Mouse (Mus musculus): Measurements from ENCODE around the gene Afmid. TPM values are rescaled to one million over a fixed set of nuclear protein-coding genes. Genes with fewer than 3 reads are reported as not detected.

Gene Afmid
- polyA plus RNA-seq, 1 experiment from 2014 or later, result 9.6 TPM

DNA sequence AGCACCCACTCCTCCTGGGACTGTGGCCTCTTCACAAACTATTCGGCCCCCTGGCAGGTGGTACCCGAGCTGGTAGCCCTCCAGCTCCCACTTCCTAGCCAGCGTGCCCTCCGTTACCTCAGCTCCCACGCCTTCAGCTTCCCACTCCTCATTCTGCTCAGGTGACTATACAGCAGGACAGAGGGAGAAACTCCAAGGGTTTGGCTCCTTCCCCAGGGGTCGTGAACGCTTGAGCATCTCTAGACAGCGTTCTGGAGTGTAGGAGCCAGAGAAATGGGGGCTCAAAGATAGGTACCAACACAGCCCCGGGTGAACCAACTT lies 34.3 kb upstream of the Afmid start:
- Histone ChIP-seq H3K27me3 (replicated peaks; ENCODE audit: control insufficient read depth, insufficient read depth, low read length) (no peaks in the 10 kb centered on the region), H3K4me2 (ENCODE audit: low read depth, low read length) (peak overlapping the region; percentile 68), H3K4me1 (ENCODE audit: control insufficient read depth, insufficient read depth, low read length) (peaks cover 12% of the 10 kb centered on the region), H3K9me3 (ENCODE audit: control insufficient read depth, low read length) (no peaks in the 10 kb centered on the region), H3K9ac (ENCODE audit: low read depth, low read length) (peak overlapping the region; percentile 70), H3K27ac (ENCODE audit: low read length) (peak overlapping the region; percentile 90), H3K36me3 (ENCODE audit: control insufficient read depth, insufficient read depth, low read length) (no peaks in the 10 kb centered on the region), H3K4me3 (ENCODE audit: low read length) (peak overlapping the region; percentile 44)
- WGBS, result 86% methylated on average over 9 of the region's 9 CpGs
- no peak for ATAC-seq

GRCm38 (mm10) chr11:117792281-117792888 lies 33.3 kb upstream of the Afmid start:
- peak overlapping the region; percentile 42 for H3K4me3 ChIP-seq (ENCODE audit: low read length)
- no peaks in the 10 kb centered on the region for H3K9me3 ChIP-seq (ENCODE audit: control insufficient read depth, low read length)
- peaks cover 12% of the 10 kb centered on the region for H3K4me1 ChIP-seq (ENCODE audit: control insufficient read depth, insufficient read depth, low read length)
- no peaks in the 10 kb centered on the region for H3K36me3 ChIP-seq (ENCODE audit: control insufficient read depth, insufficient read depth, low read length)
- ATAC-seq, result peak; percentile 80
- H3K9ac ChIP-seq (ENCODE audit: low read depth, low read length), result peak overlapping the region; percentile 65
- H3K27ac ChIP-seq (ENCODE audit: low read length), result peak overlapping the region; percentile 90
- 10% methylated on average over 22 of the region's 22 CpGs for WGBS
- H3K27me3 ChIP-seq (replicated peaks; ENCODE audit: control insufficient read depth, insufficient read depth, low read length), result no peaks in the 10 kb centered on the region
- H3K4me2 ChIP-seq (ENCODE audit: low read depth, low read length), result peak overlapping the region; percentile 68

GRCm38 (mm10) chr11:117794035-117794551 lies 31.6 kb upstream of the Afmid start:
- no peak for ATAC-seq
- no peak overlapping the region for H3K27ac ChIP-seq (ENCODE audit: low read length)

GRCm38 (mm10) chr11:117796954-117797353 lies 28.8 kb upstream of the Afmid start:
- 42% methylated on average over 5 of the region's 5 CpGs for WGBS

More at GRCm38 (mm10) chr11:117794035-117794551, 31.6 kb upstream of the Afmid start:
- no peaks in the 10 kb centered on the region for H3K9me3 ChIP-seq (ENCODE audit: control insufficient read depth, low read length)
- no peak overlapping the region for H3K4me3 ChIP-seq (ENCODE audit: low read length)
- H3K36me3 ChIP-seq (ENCODE audit: control insufficient read depth, insufficient read depth, low read length), result no peaks in the 10 kb centered on the region
- no peaks in the 10 kb centered on the region for H3K27me3 ChIP-seq (replicated peaks; ENCODE audit: control insufficient read depth, insufficient read depth, low read length)
- no peak overlapping the region for H3K9ac ChIP-seq (ENCODE audit: low read depth, low read length)
- H3K4me1 ChIP-seq (ENCODE audit: control insufficient read depth, insufficient read depth, low read length), result peaks cover 23% of the 10 kb centered on the region
- WGBS, result 62% methylated on average over 4 of the region's 4 CpGs
- H3K4me2 ChIP-seq (ENCODE audit: low read depth, low read length), result no peak overlapping the region

DNA sequence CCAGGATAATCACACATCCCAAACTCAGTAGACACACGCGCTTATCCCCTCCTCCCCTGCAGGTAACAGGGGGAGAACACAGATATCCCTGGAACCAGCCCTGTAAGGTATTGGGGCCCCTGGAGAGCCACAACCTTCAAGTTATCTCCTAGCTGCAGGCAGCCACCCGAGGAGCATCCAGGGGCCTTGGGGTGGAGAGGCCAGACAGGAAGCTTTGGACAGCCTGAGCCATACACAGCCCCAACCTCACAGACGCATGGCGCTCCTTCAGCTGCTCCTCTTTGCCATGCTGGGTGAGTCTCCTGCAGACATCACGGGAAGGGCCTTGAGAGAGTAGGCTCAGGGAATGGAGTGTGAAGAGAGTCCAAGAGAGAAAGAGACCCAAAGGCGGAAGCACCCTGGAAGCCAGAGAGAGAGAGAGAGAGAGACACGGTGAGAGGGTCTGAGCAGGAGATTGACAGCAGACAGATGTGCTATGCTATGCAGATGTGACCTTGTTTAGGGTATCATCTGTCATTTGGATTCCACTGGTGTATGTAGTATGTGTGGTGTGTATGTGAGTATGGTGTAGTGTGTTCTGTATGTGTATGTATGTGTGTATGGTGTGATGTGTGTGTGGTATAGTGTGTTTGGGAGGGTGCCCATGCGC lies 28.1 kb upstream of the Afmid start, which contains the start of gene 6030468B19Rik:
Gene 6030468B19Rik, plus strand, starts transcription at position 150 of the 649 bp plus-strand sequence.
- 52% methylated on average over 9 of the region's 9 CpGs for WGBS
- H3K9me3 ChIP-seq (ENCODE audit: control insufficient read depth, low read length), result no peaks in the 10 kb centered on the region
- H3K36me3 ChIP-seq (ENCODE audit: control insufficient read depth, insufficient read depth, low read length), result no peaks in the 10 kb centered on the region
- no peak within 1 kb of the TSS for H3K4me3 ChIP-seq (ENCODE audit: low read length)
- no peak within 1 kb of the TSS for H3K4me2 ChIP-seq (ENCODE audit: low read depth, low read length)
- H3K9ac ChIP-seq (ENCODE audit: low read depth, low read length), result peak within 1 kb of the TSS; percentile 33; the same call in 1 of the 2 replicates
- no peak within 1 kb of the TSS for H3K27ac ChIP-seq (ENCODE audit: low read length)
- peak; percentile 81 for ATAC-seq
- H3K4me1 ChIP-seq (ENCODE audit: control insufficient read depth, insufficient read depth, low read length), result peaks cover 18% of the 10 kb centered on the region
- H3K27me3 ChIP-seq (replicated peaks; ENCODE audit: control insufficient read depth, insufficient read depth, low read length), result no peaks in the 10 kb centered on the region

More at GRCm38 (mm10) chr11:117796954-117797353, 28.8 kb upstream of the Afmid start:
- Histone ChIP-seq H3K4me3 (ENCODE audit: low read length) (no peak overlapping the region), H3K9ac (ENCODE audit: low read depth, low read length) (no peak overlapping the region), H3K9me3 (ENCODE audit: control insufficient read depth, low read length) (no peaks in the 10 kb centered on the region), H3K4me1 (ENCODE audit: control insufficient read depth, insufficient read depth, low read length) (peaks cover 23% of the 10 kb centered on the region), H3K27me3 (replicated peaks; ENCODE audit: control insufficient read depth, insufficient read depth, low read length) (no peaks in the 10 kb centered on the region), H3K36me3 (ENCODE audit: control insufficient read depth, insufficient read depth, low read length) (no peaks in the 10 kb centered on the region), H3K4me2 (ENCODE audit: low read depth, low read length) (no peak overlapping the region), H3K27ac (ENCODE audit: low read length) (no peak overlapping the region)
- ATAC-seq, result no peak

GRCm38 (mm10) chr11:117798160-117798541 lies 27.6 kb upstream of the Afmid start:
- Histone ChIP-seq H3K4me1 (ENCODE audit: control insufficient read depth, insufficient read depth, low read length) (peaks cover 18% of the 10 kb centered on the region), H3K4me2 (ENCODE audit: low read depth, low read length) (no peak overlapping the region), H3K9ac (ENCODE audit: low read depth, low read length) (peak overlapping the region; percentile 33; the same call in 1 of the 2 replicates), H3K9me3 (ENCODE audit: control insufficient read depth, low read length) (no peaks in the 10 kb centered on the region), H3K27ac (ENCODE audit: low read length) (no peak overlapping the region), H3K36me3 (ENCODE audit: control insufficient read depth, insufficient read depth, low read length) (no peaks in the 10 kb centered on the region), H3K27me3 (replicated peaks; ENCODE audit: control insufficient read depth, insufficient read depth, low read length) (no peaks in the 10 kb centered on the region), H3K4me3 (ENCODE audit: low read length) (no peak overlapping the region)
- peak; percentile 22; the same call in 1 of the 2 replicates for ATAC-seq
- 16% methylated on average over 2 of the region's 2 CpGs for WGBS

DNA sequence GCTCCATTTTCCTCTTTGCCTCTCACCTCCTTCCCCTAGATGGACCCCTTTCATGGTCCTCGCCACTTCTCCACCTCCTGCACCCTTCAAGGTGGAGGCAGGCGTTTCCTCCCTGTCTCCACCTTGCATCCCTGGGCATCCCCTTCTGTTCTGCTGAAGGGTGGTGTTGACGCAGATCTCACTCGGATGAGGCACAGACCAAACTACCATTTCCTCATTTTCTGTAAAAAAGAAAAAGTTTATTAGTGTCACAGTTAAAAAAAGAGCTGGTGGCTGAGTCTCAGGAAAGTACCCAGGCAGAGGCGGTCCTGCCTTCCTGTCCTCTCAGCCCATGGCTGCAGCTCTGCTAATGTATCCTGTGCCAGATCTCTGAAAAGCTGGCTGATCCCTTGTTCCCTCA lies 26.6 kb upstream of the Afmid start:
- no peaks in the 10 kb centered on the region for H3K36me3 ChIP-seq (ENCODE audit: control insufficient read depth, insufficient read depth, low read length)
- no peak overlapping the region for H3K9ac ChIP-seq (ENCODE audit: low read depth, low read length)
- no peak overlapping the region for H3K4me3 ChIP-seq (ENCODE audit: low read length)
- H3K27ac ChIP-seq (ENCODE audit: low read length), result no peak overlapping the region
- peaks cover 15% of the 10 kb centered on the region for H3K4me1 ChIP-seq (ENCODE audit: control insufficient read depth, insufficient read depth, low read length)
- no peak overlapping the region for H3K4me2 ChIP-seq (ENCODE audit: low read depth, low read length)
- 73% methylated on average over 5 of the region's 5 CpGs for WGBS
- H3K27me3 ChIP-seq (replicated peaks; ENCODE audit: control insufficient read depth, insufficient read depth, low read length), result no peaks in the 10 kb centered on the region
- no peak for ATAC-seq
- no peaks in the 10 kb centered on the region for H3K9me3 ChIP-seq (ENCODE audit: control insufficient read depth, low read length)

- H3K4me2 ChIP-seq (ENCODE audit: low read depth, low read length), result no peak overlapping the region
- H3K27ac ChIP-seq (ENCODE audit: low read length), result no peak overlapping the region
- ATAC-seq, result no peak
- 77% methylated on average over 7 of the region's 7 CpGs for WGBS
- H3K9ac ChIP-seq (ENCODE audit: low read depth, low read length), result no peak overlapping the region
- H3K36me3 ChIP-seq (ENCODE audit: control insufficient read depth, insufficient read depth, low read length), result no peaks in the 10 kb centered on the region
- no peaks in the 10 kb centered on the region for H3K9me3 ChIP-seq (ENCODE audit: control insufficient read depth, low read length)
- H3K4me3 ChIP-seq (ENCODE audit: low read length), result no peak overlapping the region
- H3K4me1 ChIP-seq (ENCODE audit: control insufficient read depth, insufficient read depth, low read length), result peaks cover 15% of the 10 kb centered on the region
- no peaks in the 10 kb centered on the region for H3K27me3 ChIP-seq (replicated peaks; ENCODE audit: control insufficient read depth, insufficient read depth, low read length)
These were observed 25.7 kb upstream of the Afmid start for GRCm38 (mm10) chr11:117800038-117800437.

GRCm38 (mm10) chr11:117801650-117802049 lies 24.1 kb upstream of the Afmid start:
- 72% methylated on average over 7 of the region's 7 CpGs for WGBS

More at GRCm38 (mm10) chr11:117801650-117802049, 24.1 kb upstream of the Afmid start:
- H3K27ac ChIP-seq (ENCODE audit: low read length), result no peak overlapping the region
- no peaks in the 10 kb centered on the region for H3K9me3 ChIP-seq (ENCODE audit: control insufficient read depth, low read length)
- H3K4me3 ChIP-seq (ENCODE audit: low read length), result no peak overlapping the region
- H3K9ac ChIP-seq (ENCODE audit: low read depth, low read length), result no peak overlapping the region
- H3K4me2 ChIP-seq (ENCODE audit: low read depth, low read length), result no peak overlapping the region
- H3K27me3 ChIP-seq (replicated peaks; ENCODE audit: control insufficient read depth, insufficient read depth, low read length), result no peaks in the 10 kb centered on the region
- H3K36me3 ChIP-seq (ENCODE audit: control insufficient read depth, insufficient read depth, low read length), result no peaks in the 10 kb centered on the region
- no peak for ATAC-seq
- peaks cover 15% of the 10 kb centered on the region for H3K4me1 ChIP-seq (ENCODE audit: control insufficient read depth, insufficient read depth, low read length)

All from intestine, embryonic 16.5 days (tissue).